Mouse (Mus musculus) midbrain, embryonic 15.5 days (tissue): Measurements from ENCODE around the gene Isl2. TPM values are rescaled to one million over a fixed set of nuclear protein-coding genes. Genes with fewer than 3 reads are reported as not detected.

Source experiments
- ATAC-seq: fragments of 200-750 bp; cut with Nextera tagmentation; replicated peaks from 2 replicates; pipeline ENCODE4 v1.8.0; 2017; ENCODE audit warnings: moderate TSS enrichment
- H3K27ac ChIP-seq: fragments of 300-500 bp; sonication (generic); 2 replicates; pipeline ENCODE4 v1.5.1; 2015; ENCODE audit warnings: mild to moderate bottlenecking, inconsistent platforms
- H3K27me3 ChIP-seq: fragments of 300-500 bp; sonication (generic); replicated peaks from 2 replicates; pipeline ENCODE4 v1.6.1; 2015; ENCODE audit warnings: inconsistent platforms
- H3K36me3 ChIP-seq: fragments of 300-500 bp; sonication (generic); replicated peaks from 2 replicates; pipeline ENCODE4 v1.6.1; 2015; ENCODE audit warnings: inconsistent platforms
- H3K4me1 ChIP-seq: fragments of 300-500 bp; sonication (generic); 2 replicates; pipeline ENCODE4 v1.6.1; 2015; ENCODE audit warnings: inconsistent platforms
- H3K4me2 ChIP-seq: fragments of 300-500 bp; sonication (generic); 2 replicates; pipeline ENCODE4 v1.6.1; 2015; ENCODE audit warnings: inconsistent platforms, mild to moderate bottlenecking, moderate library complexity
- H3K4me3 ChIP-seq: fragments of 300-500 bp; sonication (generic); 2 replicates; pipeline ENCODE4 v1.5.1; 2015; ENCODE audit warnings: mild to moderate bottlenecking, inconsistent platforms
- H3K9ac ChIP-seq: fragments of 300-500 bp; sonication (generic); 2 replicates; pipeline ENCODE4 v1.6.1; 2015; ENCODE audit warnings: mild to moderate bottlenecking, inconsistent platforms
- H3K9me3 ChIP-seq: fragments of 300-500 bp; sonication (generic); 2 replicates; pipeline ENCODE4 v1.6.1; 2016; ENCODE audit warnings: inconsistent platforms
- WGBS: fragments of 180-500 bp; shearing (Covaris S2); methylation state at CpG from one replicate; pipeline ENCODE4 v1.1.7; 2015; ENCODE audit warnings: mixed read lengths; 5-methylcytosine and 5-hydroxymethylcytosine counted together
- polyA plus RNA-seq: library from polyadenylated mRNA; unstranded; fragments of >200 nt; fragmentation: Nextera tagmentation; extraction: Ambion mirVana; gene quantifications from 2 replicates; pipeline ENCODE4 v1.2.1, GENCODE M21; 2015

The Isl2 gene
- polyA plus RNA-seq, 1 experiment from 2014 or later = 2.0 TPM

- no peak for ATAC-seq
- H3K27me3 ChIP-seq = peaks cover 14% of the 10 kb centered on the region
- H3K27ac ChIP-seq = no peak overlapping the region
- WGBS = 87% methylated on average over 1 of the region's 1 CpGs
- no peak overlapping the region for H3K9ac ChIP-seq
- no peaks in the 10 kb centered on the region for H3K9me3 ChIP-seq
- no peaks in the 10 kb centered on the region for H3K36me3 ChIP-seq
- H3K4me2 ChIP-seq = no peak overlapping the region
- H3K4me3 ChIP-seq = no peak overlapping the region
- H3K4me1 ChIP-seq = no peaks in the 10 kb centered on the region
These were observed 16.5 kb downstream of the Isl2 start for GRCm38 (mm10) chr9:55554986-55555385.

DNA sequence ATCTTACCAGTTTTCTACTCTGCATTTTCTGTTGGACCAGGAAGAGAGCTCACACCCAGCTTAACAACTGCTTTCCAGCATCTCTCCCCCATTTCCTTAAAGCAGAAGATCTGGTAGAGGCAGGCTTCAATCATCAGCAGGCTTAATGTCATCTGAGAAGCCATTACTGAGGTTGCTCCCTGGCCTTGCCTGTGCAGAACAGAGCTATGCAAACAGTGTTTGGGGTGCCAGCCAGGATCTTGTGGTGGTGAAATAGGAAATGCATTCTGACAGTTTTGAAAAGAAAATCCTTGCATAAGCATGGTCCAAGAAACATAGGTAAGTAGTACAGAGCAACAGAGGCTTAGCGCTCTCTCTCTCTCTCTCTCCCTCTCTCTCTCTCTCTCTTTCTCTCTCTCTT, 22.5 kb downstream of the Isl2 start:
- 96% methylated on average over 1 of the region's 1 CpGs for WGBS
- Histone ChIP-seq H3K27ac (no peak overlapping the region), H3K27me3 (no peaks in the 10 kb centered on the region; the same call in 1 of the 2 replicates), H3K4me3 (no peak overlapping the region), H3K9me3 (no peaks in the 10 kb centered on the region), H3K4me2 (no peak overlapping the region), H3K36me3 (no peaks in the 10 kb centered on the region), H3K4me1 (no peaks in the 10 kb centered on the region), H3K9ac (no peak overlapping the region)
- ATAC-seq = no peak

- no peaks in the 10 kb centered on the region for H3K27me3 ChIP-seq
- H3K4me3 ChIP-seq = no peak overlapping the region
- WGBS = 70% methylated on average over 5 of the region's 5 CpGs
- H3K36me3 ChIP-seq = no peaks in the 10 kb centered on the region
- no peak overlapping the region for H3K9ac ChIP-seq
- H3K27ac ChIP-seq = no peak overlapping the region
- no peaks in the 10 kb centered on the region for H3K9me3 ChIP-seq
- no peak for ATAC-seq
- no peak overlapping the region for H3K4me2 ChIP-seq
- H3K4me1 ChIP-seq = no peaks in the 10 kb centered on the region
These were observed 30.1 kb downstream of the Isl2 start for GRCm38 (mm10) chr9:55568466-55569159.

DNA sequence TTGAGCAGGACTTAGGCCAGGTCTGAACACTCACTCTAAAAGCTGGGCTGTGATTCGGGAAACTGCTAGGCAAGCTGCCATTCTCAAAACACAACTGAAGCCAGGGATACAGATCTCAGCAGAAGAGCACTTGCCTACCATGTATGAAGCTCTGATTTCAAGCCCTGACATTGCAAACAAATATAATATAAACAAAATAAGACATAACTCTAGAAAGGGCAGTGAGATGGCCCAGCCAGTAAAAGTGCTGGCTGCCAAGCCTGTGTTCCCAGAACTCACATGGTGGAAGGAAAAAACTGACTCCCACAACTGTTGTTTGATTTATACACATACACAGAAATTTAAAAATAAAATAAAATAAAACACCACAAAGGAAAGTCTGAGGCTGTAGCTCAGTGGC, 32.6 kb downstream of the Isl2 start:
- Histone ChIP-seq H3K27me3 (no peaks in the 10 kb centered on the region), H3K4me1 (no peaks in the 10 kb centered on the region), H3K27ac (no peak overlapping the region), H3K4me3 (no peak overlapping the region), H3K9ac (no peak overlapping the region), H3K36me3 (no peaks in the 10 kb centered on the region), H3K4me2 (no peak overlapping the region), H3K9me3 (no peaks in the 10 kb centered on the region)
- 83% methylated on average over 1 of the region's 1 CpGs for WGBS
- ATAC-seq = no peak

DNA sequence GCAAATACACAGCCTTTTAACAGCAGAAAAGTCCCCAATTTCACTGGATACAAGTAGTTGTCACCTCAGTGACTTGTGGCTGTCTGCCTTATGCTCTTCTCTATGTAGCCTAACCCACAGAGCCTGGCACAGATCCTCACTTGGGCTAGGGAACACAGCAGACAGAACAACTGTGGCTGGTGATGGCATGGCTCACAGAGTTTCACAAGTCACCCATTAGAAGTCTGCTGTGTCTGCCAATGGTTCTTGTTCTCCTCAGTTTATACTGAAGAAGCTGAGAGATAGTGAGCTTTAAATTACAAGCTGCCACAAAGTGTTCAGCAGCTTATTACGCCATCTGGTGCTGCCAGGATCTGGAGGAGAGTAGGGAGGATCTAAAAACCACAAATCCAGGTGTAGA, 38.1 kb downstream of the Isl2 start:
- Histone ChIP-seq H3K27me3 (no peaks in the 10 kb centered on the region), H3K4me1 (no peaks in the 10 kb centered on the region), H3K4me2 (no peak overlapping the region), H3K36me3 (no peaks in the 10 kb centered on the region), H3K9ac (no peak overlapping the region), H3K4me3 (no peak overlapping the region), H3K9me3 (no peaks in the 10 kb centered on the region), H3K27ac (no peak overlapping the region)
- 82% methylated on average over 1 of the region's 1 CpGs for WGBS
- ATAC-seq = no peak

DNA sequence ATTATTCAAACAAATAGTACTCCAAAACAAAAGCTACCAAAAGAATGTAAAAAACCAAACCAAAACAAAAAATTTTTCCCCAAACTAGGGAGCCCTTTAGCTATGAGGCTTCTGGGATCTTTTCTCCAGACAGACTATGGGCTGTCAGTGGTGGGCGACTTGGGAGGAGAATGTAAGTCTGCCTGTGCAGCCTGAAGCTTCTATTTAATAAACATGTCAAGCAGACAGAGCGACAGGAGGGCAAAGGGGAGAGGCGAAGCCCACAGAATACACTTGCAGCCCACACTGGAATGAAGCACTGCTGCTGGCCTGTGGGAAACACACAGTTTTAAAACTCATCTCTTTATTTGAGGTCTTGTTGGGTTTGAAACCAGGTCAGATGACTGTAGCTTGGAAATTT, 42.9 kb downstream of the Isl2 start:
- Histone ChIP-seq H3K36me3 (no peaks in the 10 kb centered on the region), H3K4me1 (no peaks in the 10 kb centered on the region), H3K9ac (no peak overlapping the region), H3K9me3 (no peaks in the 10 kb centered on the region), H3K27ac (no peak overlapping the region), H3K27me3 (no peaks in the 10 kb centered on the region), H3K4me2 (no peak overlapping the region), H3K4me3 (no peak overlapping the region)
- 24% methylated on average over 3 of the region's 3 CpGs for WGBS
- no peak for ATAC-seq

DNA sequence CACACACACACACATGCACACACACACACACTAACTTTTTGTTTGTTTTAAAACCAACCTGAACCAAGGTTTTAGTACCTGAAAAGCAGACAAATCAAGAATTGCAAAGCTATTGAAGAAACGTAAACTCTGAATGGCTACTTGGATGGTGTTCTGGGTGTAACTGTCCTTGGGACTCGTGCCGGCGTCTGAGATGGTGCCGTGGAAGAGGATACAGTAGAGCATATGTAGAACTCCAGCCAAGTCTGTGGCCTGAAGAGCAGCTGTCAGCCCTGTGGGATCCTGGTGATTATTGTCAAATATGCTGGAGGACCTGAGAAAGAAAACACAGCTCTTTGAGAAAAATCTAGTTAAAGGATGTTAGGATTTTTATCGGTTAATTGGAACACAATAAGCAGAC, 47.7 kb downstream of the Isl2 start:
- H3K4me3 ChIP-seq = no peak overlapping the region
- no peak for ATAC-seq
- H3K9ac ChIP-seq = no peak overlapping the region
- H3K4me1 ChIP-seq = no peaks in the 10 kb centered on the region
- H3K27me3 ChIP-seq = no peaks in the 10 kb centered on the region
- H3K36me3 ChIP-seq = no peaks in the 10 kb centered on the region
- H3K9me3 ChIP-seq = no peaks in the 10 kb centered on the region
- H3K27ac ChIP-seq = no peak overlapping the region
- 91% methylated on average over 6 of the region's 6 CpGs for WGBS
- H3K4me2 ChIP-seq = no peak overlapping the region

Other genes with a start within 250 kb of the Isl2 start
- 1.1 and 1.6 TPM in 2 replicates for gene Nrg4, start 211.8 kb upstream of the Isl2 start, polyA plus RNA-seq
- 5.8 and 6.2 TPM in 2 replicates for gene Tmem266, start 211.8 kb upstream of the Isl2 start, polyA plus RNA-seq
- gene Etfa, start 26.4 kb upstream of the Isl2 start, polyA plus RNA-seq = 71.4 and 81.8 TPM in 2 replicates